Mouse (Mus musculus): ENCODE measurements at regions not wholly inside any gene's neighbourhood (a gene's known extent, or its start where the extent isn't known, plus 50 kb on each side); places are given as distances from the start of the nearest gene placed in this dataset.

DNA sequence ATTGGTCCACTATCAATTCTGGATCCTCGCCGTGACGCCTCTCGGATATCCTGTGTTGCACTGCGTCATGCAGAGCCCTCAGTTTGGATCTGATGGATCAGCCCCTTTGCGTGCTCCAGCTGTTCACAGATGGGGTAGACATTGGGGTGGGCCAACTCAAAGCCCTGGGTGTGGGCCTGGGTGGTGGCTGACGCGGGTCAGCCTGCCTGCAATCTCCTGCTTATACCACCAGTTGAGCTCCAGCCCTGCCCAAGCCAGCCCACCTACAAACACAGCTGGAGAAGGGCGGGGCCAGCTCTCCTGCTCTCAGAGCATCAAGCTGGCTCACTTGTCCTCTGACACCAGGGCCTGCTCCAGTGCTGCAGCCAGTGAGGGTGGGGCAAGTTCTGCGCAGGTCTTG lies 73.1 kb downstream of the Rps15a start:
- no peak for DNase-seq (ENCODE audit: low read depth, low spot score)

DNA sequence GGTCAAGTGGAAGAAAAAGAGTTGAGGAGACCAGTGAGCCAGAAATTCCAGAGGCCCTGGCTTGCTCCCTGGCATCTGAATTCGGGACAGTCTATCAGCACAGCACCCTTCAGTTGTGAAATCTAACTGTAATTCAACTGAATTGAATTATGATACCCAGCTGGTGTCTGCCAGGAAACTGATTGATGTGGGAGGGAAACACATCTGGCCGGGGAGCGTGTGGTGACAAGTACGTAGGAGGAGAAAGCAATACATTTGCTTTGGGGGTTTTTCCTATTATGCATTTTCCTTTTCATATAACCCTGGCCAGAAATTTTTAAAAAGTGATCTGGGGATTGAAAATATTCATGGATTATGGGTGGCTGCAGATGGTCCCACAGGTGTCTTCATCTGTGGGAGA lies 76.1 kb downstream of the Rps15a start:
- no peak for DNase-seq (ENCODE audit: low read depth, low spot score)

DNA sequence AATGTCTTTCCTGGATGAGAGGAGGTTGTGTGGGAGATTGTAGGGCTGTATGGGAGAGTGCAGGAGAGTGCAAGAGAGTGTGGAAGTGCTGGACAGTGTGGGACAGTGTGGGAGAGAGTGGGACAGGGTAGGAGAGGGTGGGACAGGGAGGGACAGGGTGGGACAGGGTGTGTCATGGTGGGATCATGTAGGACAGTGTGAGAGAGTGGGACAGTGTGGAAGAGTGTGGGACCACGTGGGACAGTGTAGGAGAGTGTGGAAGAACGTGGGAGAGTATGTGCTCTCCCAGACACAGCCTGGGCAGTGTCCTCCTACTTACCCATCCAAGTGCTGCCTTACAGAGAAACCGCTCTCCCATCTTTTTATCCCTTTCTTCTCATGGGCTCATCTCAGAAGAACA lies 78.9 kb downstream of the Rps15a start:
- no peak for DNase-seq (ENCODE audit: low read depth, low spot score)

DNA sequence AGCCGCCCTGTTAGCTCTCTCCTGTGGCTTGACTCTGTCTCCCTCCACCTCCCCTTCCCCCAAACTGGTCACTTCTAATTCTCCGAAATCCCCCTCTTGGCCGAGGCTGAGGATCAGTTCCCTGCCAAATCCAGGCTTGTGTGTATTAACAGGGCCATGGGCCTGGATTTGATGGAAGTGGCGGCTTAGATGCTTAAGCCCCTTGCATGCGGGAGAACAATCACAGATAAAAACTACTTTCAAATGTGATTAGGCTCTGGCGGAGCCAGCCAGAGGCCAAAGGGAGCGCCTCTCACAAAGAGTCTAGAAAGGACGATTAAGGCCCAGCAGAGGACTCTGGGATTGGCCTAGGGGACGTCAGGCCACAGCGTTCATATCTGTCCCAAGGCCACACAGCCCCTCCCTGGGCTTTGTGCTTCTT lies 89.9 kb downstream of the Rps15a start:
- no peak for DNase-seq (ENCODE audit: low read depth, low spot score)

DNA sequence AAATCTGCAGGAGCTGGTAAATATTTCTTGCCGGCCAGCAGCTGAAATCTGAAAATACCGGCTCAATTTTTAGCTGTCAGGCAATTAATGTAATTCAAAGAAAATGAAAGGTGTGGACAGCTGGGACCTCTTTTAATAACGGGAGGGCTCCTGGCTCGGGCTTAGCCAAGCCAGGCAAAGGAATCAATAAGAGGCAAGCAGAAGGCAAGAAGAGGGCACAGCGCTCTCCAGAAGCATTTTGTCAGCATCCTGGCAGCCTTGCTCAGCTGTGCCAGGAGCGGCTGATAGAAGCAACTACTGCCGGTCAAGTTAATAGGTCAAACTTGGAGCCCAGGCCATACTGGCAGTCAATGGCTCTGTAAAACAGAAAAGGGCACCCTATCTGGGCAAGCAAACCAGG lies 111.4 kb downstream of the Rps15a start:
- no peak for DNase-seq (ENCODE audit: low read depth, low spot score)

DNA sequence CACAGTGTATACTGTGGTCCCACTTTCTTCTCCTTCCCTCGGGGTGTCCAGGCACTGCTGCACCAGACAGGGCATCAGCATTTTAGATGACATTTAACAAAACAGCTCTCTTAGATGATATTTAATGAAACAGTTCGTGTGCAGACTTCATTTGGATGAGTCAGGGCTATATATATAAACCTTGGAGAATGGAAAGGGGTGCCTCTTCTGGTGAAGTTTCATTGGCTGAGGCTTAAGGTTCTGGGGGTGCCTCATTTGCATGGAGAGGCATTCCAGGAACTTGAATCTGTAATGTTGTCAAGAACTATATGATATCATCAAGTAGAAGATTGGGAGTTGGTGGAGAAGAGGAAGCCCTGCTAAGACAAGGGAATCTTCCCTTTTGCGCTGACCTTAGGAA lies 114.1 kb downstream of the Rps15a start:
- DNase-seq (ENCODE audit: low read depth, low spot score) = no peak

DNA sequence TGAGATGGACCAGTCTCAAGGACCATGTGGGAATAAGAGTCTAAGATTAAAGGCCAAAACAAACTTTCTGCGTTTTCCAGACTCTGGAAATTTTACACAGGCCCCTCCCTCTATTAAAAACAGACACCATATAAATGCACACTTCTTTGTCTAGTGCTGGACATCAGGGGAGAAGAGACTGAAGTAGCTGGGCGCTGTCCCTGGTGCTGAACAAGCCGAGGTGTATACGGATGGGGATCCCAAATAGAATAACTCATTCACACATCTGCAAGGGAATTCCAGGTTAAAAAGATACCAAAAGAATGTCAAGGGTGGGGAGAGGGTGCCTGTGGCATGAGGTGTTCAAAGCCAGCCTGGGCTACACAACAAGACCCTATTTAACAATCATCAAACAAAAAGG lies 114.9 kb downstream of the Rps15a start:
- DNase-seq (ENCODE audit: low read depth, low spot score) = peak; percentile 57

DNA sequence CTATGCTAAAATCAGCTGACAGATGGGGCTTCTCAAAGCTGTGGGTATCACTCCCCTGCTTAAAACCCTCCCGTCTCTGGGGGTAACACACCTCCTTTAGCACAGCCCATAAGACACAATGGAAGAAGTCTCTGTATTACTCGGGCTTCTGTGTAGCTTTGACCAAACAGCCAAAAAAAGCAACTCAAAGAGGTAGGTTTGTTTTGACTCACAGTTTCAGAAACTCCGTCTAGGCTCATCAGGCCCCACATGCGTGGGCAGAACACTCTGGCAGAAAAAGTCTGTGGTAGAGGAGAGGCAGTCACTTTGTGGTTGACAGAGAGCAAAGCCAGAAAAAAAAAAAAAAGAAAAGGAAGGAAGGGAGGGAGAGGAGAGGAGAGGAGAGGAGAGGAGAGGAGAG lies 133.8 kb downstream of the Rps15a start:
- DNase-seq (ENCODE audit: low read depth, low spot score) = no peak

DNA sequence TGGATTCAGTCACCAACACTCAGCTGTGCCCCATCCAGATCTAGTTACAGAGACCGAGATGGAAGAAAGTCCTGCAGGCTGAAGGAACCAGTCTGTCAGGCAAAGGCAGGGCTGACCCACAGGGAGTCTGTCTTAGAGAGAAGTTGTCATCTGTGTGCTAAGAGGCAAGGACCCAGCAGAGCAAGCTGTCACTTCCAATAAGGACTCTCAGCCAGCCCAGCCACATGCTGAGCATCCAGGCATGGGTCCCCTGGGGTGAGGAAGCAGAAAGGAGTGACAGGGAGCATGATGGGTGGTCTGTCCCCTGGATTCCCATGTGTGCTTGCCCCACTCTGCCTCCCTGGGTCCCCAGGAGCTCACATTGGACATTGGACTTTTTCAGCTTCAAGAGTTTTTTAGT lies 144.8 kb downstream of the Rps15a start:
- no peak for DNase-seq (ENCODE audit: low read depth, low spot score)

DNA sequence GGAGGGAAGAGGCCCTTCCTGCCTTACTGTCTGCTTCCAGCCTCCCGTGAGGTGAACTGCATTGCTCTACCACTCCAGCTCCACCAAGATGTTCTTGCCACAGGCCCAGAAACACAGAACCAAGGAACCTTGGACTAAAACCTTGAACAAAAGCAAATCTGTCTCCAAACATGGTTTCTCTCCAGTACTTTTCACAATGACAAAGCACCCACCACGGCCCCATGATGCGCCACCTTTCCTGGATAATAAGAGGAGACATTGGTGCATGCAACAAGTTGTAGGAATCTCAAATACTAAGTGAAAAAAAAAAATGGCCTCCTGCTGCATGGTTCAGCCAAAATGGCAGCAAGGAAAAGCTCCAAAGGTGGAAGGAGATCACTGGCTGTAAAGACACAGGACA lies 172.6 kb downstream of the Rps15a start:
- no peak for DNase-seq (ENCODE audit: low read depth, low spot score)

DNA sequence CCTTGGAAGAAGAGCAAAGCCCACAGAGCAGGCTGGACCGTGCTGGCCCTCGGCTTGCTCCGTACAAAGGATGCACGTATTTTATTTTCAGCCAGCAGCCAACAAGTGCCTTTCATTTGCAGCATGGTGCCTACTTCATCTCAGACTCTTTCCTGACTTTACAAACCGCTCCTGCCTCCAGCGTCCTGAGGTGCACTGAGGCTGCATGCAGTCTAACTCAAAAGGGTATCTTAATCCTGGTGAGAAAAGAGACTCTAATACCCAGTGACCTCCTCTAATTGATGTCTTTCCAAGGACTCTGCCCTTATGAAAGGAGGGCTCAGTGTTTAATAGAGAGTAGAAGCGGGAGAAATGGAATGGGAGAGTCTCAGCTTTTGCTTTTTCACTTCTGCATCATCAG lies 176.4 kb downstream of the Rps15a start:
- no peak for DNase-seq (ENCODE audit: low read depth, low spot score)

DNA sequence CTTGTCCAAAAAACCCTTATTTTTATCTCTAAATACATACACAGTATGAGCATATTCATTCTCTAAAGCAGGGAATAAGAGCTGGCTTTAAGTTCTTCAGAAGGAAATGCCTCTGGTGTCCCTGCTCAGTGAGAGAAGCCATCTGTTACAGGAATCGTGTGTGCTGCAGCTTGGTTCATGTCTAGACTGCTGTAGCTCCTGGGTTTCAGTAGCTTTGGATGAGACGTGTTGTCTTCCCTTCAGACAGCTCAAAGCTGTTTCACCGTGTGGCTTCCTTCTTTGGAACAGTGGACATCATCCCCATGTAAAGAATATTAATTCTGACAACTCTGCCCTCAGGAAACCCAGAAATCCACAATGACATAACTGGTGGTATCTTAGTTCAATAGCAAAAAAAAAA lies 181.1 kb downstream of the Rps15a start:
- no peak for DNase-seq (ENCODE audit: low read depth, low spot score)

DNA sequence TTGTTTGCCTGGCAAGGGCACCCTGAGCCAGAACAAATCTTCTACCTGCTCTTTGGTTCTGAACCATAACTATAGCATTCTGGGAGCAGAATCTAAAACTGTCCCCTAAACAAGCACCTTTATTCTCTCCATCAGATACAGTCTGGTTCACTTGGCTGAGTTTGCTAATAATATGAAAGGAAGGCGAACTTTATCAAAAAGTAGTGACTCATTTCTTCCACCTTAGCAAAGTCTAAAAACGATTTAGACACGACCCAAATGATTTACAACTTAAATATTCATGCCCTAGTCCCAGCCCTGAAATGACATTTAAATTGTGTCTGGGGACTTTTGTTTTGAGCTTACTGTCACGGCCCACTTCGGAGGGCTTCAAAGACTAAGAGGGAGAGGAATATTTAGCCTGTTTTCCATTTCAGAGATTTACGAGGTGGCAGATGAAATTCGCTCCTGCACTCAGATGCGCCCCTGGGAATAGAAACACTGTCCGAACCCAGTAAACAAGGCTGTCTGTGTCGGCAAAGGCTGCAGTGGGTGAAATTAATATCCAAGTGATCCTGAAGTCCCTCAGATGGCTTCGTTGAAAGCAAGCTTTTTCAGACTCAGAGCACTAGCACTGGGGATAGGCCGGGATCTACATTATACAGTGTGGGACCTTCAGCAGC lies 184.6 kb downstream of the Rps15a start:
- DNase-seq (ENCODE audit: low read depth, low spot score) = peak; percentile 9

DNA sequence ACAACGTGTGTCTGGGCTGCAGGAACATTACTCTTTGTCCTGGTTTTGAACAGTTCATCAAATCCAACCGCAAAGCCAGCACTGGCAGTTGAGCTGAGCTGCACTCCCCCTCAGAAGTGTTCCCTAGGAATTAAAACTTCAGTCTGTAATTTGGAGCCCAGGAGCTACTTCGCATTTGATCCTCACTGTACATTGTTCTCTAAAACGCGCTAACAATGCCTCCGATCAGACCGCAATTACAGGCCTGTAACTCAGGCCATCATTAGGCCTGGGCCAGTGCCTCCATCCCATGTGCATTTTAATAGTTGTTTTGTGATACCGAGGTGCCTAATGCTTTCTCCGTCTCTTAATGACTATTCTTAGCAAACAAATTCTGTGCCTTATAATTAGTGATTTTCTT lies 185.6 kb downstream of the Rps15a start:
- DNase-seq (ENCODE audit: low read depth, low spot score) = no peak

DNA sequence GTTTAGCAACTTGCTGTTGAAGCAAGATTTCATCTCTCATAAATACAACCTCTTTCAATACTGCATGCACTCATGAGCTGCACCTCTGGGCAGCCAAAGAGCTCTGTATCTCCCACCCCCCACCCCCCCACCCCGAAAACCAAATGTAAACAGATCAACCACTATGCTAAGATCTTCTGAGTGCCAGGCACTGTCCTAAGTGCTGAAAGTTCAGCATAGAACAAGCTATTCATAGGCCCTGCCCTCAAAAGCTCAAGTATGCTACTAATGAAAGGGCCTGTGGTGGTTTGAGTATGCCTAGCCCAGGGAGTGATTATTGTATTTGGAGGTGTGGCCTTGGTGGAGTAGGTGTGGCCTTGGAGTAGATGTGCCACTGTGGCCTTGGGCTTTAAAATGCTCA lies 189.6 kb downstream of the Rps15a start:
- DNase-seq (ENCODE audit: low read depth, low spot score) = no peak

DNA sequence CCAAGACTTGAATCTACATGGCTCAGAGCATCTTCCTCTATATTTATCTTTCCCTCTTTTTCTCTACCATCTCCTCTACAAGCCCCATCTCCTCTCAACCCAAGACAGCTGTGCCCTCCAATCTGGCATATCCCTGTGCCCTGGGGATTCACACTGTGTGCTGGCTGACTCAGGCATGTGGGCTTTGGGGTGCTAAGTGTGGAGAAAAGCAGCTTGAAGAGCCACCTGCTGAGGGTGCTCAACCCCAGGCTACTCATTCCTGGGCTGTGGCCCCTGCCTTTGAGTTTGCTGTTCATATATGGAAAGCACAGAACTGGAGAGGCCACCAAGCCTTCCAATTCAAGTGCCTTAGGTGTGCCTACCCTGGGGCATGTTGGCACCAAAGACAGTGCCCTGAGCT lies 193.7 kb downstream of the Rps15a start:
- DNase-seq (ENCODE audit: low read depth, low spot score) = no peak

DNA sequence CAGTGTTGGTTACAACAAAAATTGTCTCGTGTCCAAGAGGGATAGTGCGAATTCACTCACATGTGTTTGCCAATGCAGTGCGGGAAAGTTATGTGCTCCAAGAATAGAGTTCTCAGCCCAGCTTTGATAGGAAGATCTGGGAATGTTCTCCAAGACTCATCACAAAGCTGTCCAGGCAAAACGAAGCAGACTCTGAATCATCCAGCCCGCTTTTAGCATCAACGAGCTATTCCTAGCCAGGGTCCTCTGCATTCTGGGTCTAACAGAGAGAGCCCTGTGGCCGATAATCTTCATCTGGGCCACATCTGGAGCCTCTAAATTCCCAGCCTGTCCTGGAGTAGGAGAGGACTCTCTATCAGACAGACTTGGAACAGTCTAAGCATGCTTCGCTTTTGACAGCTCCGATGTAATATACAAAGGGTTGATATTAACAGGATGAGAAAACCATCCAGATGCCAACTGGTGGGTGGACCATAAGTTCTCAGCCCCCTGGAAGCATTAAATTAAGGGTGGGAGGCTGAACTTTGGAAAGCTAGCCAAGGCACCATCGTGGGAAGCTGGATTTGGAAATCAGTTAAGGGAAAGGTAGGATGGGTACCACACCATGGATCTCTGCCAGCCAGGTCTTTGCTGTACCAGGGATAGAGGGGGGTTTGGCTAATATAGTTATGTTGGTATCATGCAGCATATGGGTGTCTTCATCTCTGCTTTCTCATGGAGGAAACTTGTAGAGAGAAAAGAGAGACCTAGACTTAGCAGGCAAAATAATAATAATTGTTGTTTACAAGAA lies 197.6 kb downstream of the Rps15a start:
- DNase-seq (ENCODE audit: low read depth, low spot score) = no peak

DNA sequence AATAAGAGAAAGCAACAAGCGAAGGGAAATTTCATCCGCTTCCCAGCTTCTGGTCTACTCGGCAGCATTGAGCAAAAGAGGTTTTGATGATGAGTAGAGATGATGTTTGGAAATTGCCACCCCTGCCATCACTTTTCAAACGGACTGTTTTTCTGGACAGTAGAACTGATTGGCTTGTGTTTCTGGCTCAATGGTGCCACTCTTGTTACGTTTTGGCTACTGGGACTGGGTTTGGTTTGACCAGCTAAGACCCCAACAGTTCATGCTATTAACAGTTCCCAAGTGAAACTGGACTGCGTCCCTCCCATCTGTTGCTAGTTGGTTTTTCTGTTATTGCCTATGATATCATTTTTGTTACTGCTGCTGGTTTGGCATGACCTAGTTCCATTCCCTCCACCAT lies 199.1 kb downstream of the Rps15a start:
- no peak for DNase-seq (ENCODE audit: low read depth, low spot score)

DNA sequence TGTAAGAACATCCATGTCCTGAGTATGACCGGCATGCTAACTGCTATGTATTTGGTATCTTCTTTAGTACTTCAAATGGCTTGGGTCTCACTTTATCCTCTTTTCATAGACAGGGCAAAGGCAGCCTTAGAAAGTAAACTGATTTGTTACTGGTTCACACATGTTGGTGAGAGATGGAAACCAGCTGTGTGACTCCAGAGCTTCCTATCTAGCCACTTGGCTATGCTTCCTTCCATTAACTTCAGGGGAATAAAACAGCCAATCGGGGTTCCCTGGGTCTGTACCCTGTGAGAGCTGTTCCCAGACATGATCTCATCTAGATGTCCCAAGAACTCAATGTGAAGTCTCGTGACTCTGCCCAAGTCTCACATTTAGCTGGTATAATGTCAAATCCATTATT lies 203.5 kb downstream of the Rps15a start:
- DNase-seq (ENCODE audit: low read depth, low spot score) = no peak

DNA sequence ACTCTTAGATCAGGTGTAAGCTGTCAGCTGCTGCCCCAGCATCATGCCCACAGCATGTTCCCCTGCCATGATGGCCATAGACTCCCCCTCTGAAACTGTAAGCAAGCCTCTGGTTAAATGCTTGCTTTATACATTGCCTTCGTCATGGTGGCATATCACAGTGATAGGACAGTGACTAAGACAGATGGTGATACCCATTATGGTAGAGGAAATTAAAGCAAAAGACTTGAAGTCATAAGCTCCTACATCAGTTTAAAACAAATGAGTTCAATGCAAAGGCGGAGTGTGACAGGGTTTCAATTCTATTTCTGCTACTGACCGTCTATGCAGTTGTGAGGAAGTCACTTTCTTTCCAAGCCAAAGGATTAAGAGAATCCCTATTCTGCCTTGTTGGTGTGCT lies 204.9 kb downstream of the Rps15a start:
- DNase-seq (ENCODE audit: low read depth, low spot score) = no peak

DNA sequence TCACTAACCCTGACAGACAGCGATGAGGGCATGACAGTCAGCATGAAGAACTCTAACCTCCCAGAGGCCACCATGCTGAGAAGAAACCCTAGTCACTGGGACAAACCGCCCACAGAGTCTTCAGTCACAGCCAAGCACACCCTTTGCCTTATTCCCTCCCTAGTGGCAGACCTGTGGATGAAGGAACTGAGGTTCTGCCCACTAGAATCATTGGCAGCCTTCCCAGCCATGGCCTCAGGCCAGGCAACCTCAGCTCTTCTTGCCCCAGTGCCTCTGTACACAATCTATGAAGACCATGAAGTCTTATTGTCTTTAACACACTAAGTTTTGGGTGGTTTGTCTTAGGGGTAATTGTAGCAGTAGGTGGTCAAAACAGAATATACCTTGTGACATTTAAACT lies 219.5 kb downstream of the Rps15a start:
- DNase-seq (ENCODE audit: low read depth, low spot score) = no peak

DNA sequence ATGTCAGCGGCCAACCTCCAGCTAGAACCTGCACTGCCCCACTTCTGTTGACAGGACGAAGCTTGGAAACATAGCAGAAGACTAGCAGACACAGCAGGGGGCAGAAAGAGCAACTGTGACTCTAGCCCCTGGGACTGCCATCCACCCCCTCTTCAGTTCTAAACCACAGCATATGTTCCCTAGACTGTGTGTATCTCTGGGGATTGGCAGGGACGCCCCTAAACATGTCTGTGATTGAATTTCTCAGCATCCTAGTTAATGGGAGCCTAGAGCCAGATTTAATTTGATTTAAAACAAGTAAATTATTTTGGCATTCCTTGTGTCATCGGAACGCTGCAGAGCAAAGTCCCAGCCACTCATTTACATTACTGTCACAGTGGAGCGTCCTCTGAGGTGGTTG lies 228.7 kb downstream of the Rps15a start:
- DNase-seq (ENCODE audit: low read depth, low spot score) = no peak

DNA sequence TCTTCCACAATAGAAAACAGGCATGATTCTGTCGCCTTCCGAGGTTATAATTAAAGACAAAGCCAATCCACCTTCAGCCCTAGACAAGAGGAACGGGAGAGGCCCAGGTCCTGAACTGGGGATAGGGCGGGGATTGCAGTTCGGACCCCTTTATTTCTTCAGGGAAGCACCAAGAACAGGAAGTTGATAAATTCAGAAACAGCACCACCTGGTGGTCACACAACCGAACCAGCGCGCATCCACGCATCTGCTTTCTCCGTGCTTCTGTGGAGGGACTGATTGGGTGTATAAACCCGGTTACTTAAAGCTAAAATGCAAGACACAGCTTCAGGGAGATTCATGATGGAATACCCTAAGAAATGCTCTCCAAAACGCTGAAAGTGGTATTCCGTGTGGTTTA lies 233.2 kb downstream of the Rps15a start:
- peak; percentile 69 for DNase-seq (ENCODE audit: low read depth, low spot score)

DNA sequence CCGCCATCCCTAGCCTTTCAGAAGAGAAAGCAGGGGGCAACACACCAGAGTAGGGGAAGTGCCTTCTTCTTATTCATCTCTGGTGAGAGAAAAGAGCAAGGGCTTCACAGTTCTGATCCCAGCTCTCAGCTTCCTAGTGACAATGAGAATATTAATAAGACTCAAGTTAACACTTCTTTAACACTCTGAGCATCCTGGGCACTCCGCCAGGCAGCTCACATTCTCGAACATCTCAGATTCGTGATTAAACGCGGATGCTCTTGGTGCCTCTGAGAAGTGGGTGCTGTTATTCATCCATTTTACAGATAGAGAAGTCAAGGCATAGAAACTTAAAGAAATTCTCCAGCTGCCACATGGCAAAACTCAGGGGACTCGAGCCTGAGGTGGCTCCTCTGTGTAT lies 237.1 kb downstream of the Rps15a start:
- no peak for DNase-seq (ENCODE audit: low read depth, low spot score)
